Mouse (Mus musculus) left cerebral cortex, postnatal 4 days (tissue): ENCODE results near the gene Vamp1. TPM values are rescaled to one million over a fixed set of nuclear protein-coding genes. Genes with fewer than 3 reads are reported as not detected.

Source experiments
- DNase-seq: peaks from one replicate; pipeline ENCODE4 v3.0.0-alpha.2; 2022
- intact Hi-C: fragments of 180-260 bp; cut with DNase I; formaldehyde crosslinking; loops from one replicate; pipeline ENCODE4 v1.15.1; 2025
- total RNA-seq, 2 experiments: library from RNA; stranded (reverse); gene quantifications; 2 replicates each; pipeline ENCODE4 v1.2.3; 2021

The Vamp1 gene
- total RNA-seq, 2 experiments from 2014 or later = 7.0 to 10.2 TPM

- DNase-seq = no peak
- intact Hi-C loops = no loop called here
These were observed 4.9 kb upstream of the Vamp1 start for GRCm38 (mm10) chr6:125210436-125210835.

GRCm38 (mm10) chr6:125212621-125213020, 2.7 kb upstream of the Vamp1 start:
- no peak for DNase-seq
- intact Hi-C loops = no loop called here

- intact Hi-C loops = no loop called here
- no peak for DNase-seq
These were observed 2.2 kb upstream of the Vamp1 start for GRCm38 (mm10) chr6:125213129-125213528.

GRCm38 (mm10) chr6:125213715-125214114, 1.6 kb upstream of the Vamp1 start:
- intact Hi-C loops = no loop called here

GRCm38 (mm10) chr6:125216898-125217297, 1.5 kb downstream of the Vamp1 start:
- no peak for DNase-seq
- intact Hi-C loops = loop anchor here (5.0 kb wide), 1 partner anchor 55 kb away; no protein-coding TSS in a partner anchor

More at GRCm38 (mm10) chr6:125213715-125214114, 1.6 kb upstream of the Vamp1 start:
- no peak for DNase-seq

GRCm38 (mm10) chr6:125217899-125218298, 2.5 kb downstream of the Vamp1 start:
- intact Hi-C loops = loop anchor here (5.0 kb wide), 1 partner anchor 54 kb away; no protein-coding TSS in a partner anchor
- DNase-seq = no peak

- DNase-seq = peak; percentile 48
- intact Hi-C loops = loop anchor here (5.0 kb wide), 1 partner anchor 53 kb away; no protein-coding TSS in a partner anchor
These were observed 3.6 kb downstream of the Vamp1 start for GRCm38 (mm10) chr6:125218963-125219362.

- no peak for DNase-seq
- intact Hi-C loops = no loop called here
These were observed 5.9 kb downstream of the Vamp1 start for GRCm38 (mm10) chr6:125221115-125221745.

GRCm38 (mm10) chr6:125222146-125222545, 6.8 kb downstream of the Vamp1 start:
- no peak for DNase-seq
- intact Hi-C loops = no loop called here

GRCm38 (mm10) chr6:125222577-125222976, 7.2 kb downstream of the Vamp1 start:
- intact Hi-C loops = no loop called here
- no peak for DNase-seq

- DNase-seq = no peak
These were observed 10.3 kb downstream of the Vamp1 start for GRCm38 (mm10) chr6:125225518-125226115.

GRCm38 (mm10) chr6:125230571-125230970, 15.2 kb downstream of the Vamp1 start:
- no peak for DNase-seq
- intact Hi-C loops = no loop called here

More at GRCm38 (mm10) chr6:125225518-125226115, 10.3 kb downstream of the Vamp1 start:
- intact Hi-C loops = no loop called here

- intact Hi-C loops = no loop called here
- peak; percentile 53 for DNase-seq
These were observed 16.0 kb downstream of the Vamp1 start, which contains the start of gene Tapbpl for GRCm38 (mm10) chr6:125231117-125232044. Tapbpl (minus strand) TSS chr6:125231860.

GRCm38 (mm10) chr6:125232045-125232437, 16.7 kb downstream of the Vamp1 start:
- intact Hi-C loops = no loop called here
- DNase-seq = no peak

- intact Hi-C loops = no loop called here
- DNase-seq = no peak
These were observed 17.2 kb downstream of the Vamp1 start for GRCm38 (mm10) chr6:125232516-125232915.

GRCm38 (mm10) chr6:125233816-125234519, 18.6 kb downstream of the Vamp1 start:
- DNase-seq = no peak
- intact Hi-C loops = no loop called here

GRCm38 (mm10) chr6:125234520-125234828, 19.1 kb downstream of the Vamp1 start:
- no peak for DNase-seq
- intact Hi-C loops = no loop called here

GRCm38 (mm10) chr6:125236341-125236740, 21.0 kb downstream of the Vamp1 start:
- intact Hi-C loops = no loop called here

GRCm38 (mm10) chr6:125236782-125237181, 21.4 kb downstream of the Vamp1 start, which contains the start of gene Cd27:
Cd27 (minus strand) TSS chr6:125237010.
- intact Hi-C loops = no loop called here
- DNase-seq = no peak

More at GRCm38 (mm10) chr6:125236341-125236740, 21.0 kb downstream of the Vamp1 start:
- no peak for DNase-seq

- intact Hi-C loops = no loop called here
These were observed 22.1 kb downstream of the Vamp1 start for GRCm38 (mm10) chr6:125237421-125237820.

More at GRCm38 (mm10) chr6:125237421-125237820, 22.1 kb downstream of the Vamp1 start:
- DNase-seq = no peak
